Mouse (Mus musculus): ENCODE data around the gene Avpi1.

DNA sequence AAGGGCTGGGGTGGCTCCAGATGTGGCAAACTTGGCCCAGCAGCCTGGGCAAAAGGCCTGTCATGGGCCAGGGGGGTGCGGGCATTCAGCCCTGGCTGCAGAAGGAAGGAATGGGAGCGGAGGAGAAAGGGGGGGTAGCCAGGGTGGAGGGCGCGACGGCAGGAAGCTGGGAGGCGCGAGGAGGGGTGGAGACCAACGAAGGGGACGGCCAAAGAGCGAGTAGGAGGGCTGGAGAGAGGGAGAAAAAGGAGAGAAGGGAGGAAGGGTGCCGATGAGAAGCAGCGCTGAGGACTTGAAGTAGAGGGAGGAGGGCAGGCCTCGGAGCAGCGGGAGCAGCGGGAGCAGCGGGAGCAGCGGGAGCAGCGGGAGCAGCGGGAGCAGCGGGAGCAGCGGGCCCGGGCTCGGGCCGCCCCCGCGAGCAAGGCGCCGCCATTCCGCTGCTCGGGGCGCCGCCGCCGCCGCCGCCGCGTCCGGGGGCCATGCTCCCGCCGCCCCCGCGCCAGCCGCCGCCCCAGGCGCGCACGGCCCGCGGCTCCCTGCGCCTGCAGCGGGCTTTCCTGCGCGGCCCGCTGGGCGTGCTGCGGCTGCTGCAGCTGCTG lies 18.4 kb upstream of the Avpi1 start, which contains the start of gene Marveld1:
- TF ChIP-seq CTCF (IDR thresholded peaks at IDR 0.05; ENCODE audit: extremely low read depth, insufficient read length, insufficient replicate concordance, low read depth, low read length) (no peak), POLR2A (IDR thresholded peaks at IDR 0.05; ENCODE audit: low read depth, low read length) (peak; percentile 55; the same call in 1 of the 2 replicates)
